Mouse (Mus musculus) hindbrain, embryonic 10.5 days (tissue): Measurements from ENCODE around the gene Top3b. TPM values are rescaled to one million over a fixed set of nuclear protein-coding genes. Genes with fewer than 3 reads are reported as not detected.
A peak's percentile ranks its signal among the peaks of the same experiment; 100 is the strongest.
"Not testable (repeated sequence)": the region's sequence is repeated elsewhere in the genome, so short reads cannot be mapped to it uniquely, and the experiment has no call there.

ENCODE experiments used
- DNase-seq: peaks from one replicate; pipeline ENCODE4 v3.0.0-alpha.2; 2017; ENCODE audit warnings: low spot score
- H3K27ac ChIP-seq: fragments of 300-500 bp; sonication (generic); 2 replicates; pipeline ENCODE4 v1.5.1; 2016; ENCODE audit warnings: mild to moderate bottlenecking, moderate library complexity
- H3K27me3 ChIP-seq: fragments of 300-500 bp; sonication (generic); 2 replicates; pipeline ENCODE4 v1.6.1; 2016; ENCODE audit warnings: mild to moderate bottlenecking; ENCODE audit not compliant: poor library complexity, insufficient read depth, severe bottlenecking
- H3K36me3 ChIP-seq: fragments of 300-500 bp; sonication (generic); 2 replicates; pipeline ENCODE4 v1.6.1; 2016; ENCODE audit warnings: mild to moderate bottlenecking, moderate library complexity
- H3K4me1 ChIP-seq: fragments of 300-500 bp; sonication (generic); replicated peaks from 2 replicates; pipeline ENCODE4 v1.6.1; 2016; ENCODE audit warnings: mild to moderate bottlenecking
- H3K4me3 ChIP-seq: fragments of 300-500 bp; sonication (generic); 2 replicates; pipeline ENCODE4 v1.5.1; 2016; ENCODE audit warnings: mild to moderate bottlenecking, moderate library complexity
- H3K9me3 ChIP-seq: fragments of 300-500 bp; sonication (generic); 2 replicates; pipeline ENCODE4 v1.6.1; 2016; ENCODE audit warnings: mild to moderate bottlenecking, moderate library complexity
- WGBS: fragments of 180-500 bp; shearing (Covaris S2); methylation state at CpG from one replicate; pipeline ENCODE4 v1.1.7; 2016; 5-methylcytosine and 5-hydroxymethylcytosine counted together
- polyA plus RNA-seq: library from polyadenylated mRNA; unstranded; fragments of >200 nt; fragmentation: Nextera tagmentation; extraction: Ambion mirVana; gene quantifications from 2 replicates; pipeline ENCODE4 v1.2.1, GENCODE M21; 2016

Top3b gene
- 70.2 and 70.8 TPM in 2 replicates for polyA plus RNA-seq

GRCm38 (mm10) chr16:16870617-16871331 is at the start of gene Top3b, which contains the start of gene Vpreb1:
Top3b (plus strand) TSS chr16:16870736.
Vpreb1 (minus strand) TSS chr16:16870843.
- no peaks in the 10 kb centered on the region for H3K27me3 ChIP-seq
- H3K4me3 ChIP-seq, result peak within 1 kb of the TSS; percentile 88
- peaks cover 14% of the 10 kb centered on the region for H3K36me3 ChIP-seq
- peak within 1 kb of the TSS; percentile 96 for H3K27ac ChIP-seq
- H3K9me3 ChIP-seq, result peaks cover 2% of the 10 kb centered on the region; the same call in 1 of the 2 replicates
- H3K4me1 ChIP-seq, result peaks cover 14% of the 10 kb centered on the region
- WGBS, result under 1% methylated on average over 49 of the region's 49 CpGs
- peak; percentile 96 for DNase-seq

- no peaks in the 10 kb centered on the region for H3K27me3 ChIP-seq
- H3K36me3 ChIP-seq, result no peaks in the 10 kb centered on the region
- H3K9me3 ChIP-seq, result no peaks in the 10 kb centered on the region
- H3K27ac ChIP-seq, result no peak overlapping the region
- 37% methylated on average over 5 of the region's 5 CpGs for WGBS
- DNase-seq, result no peak
- no peak overlapping the region for H3K4me3 ChIP-seq
- peaks cover 8% of the 10 kb centered on the region; the same call in 1 of the 2 replicates for H3K4me1 ChIP-seq
Observed at GRCm38 (mm10) chr16:16825476-16825875, 45.1 kb upstream of the Top3b start.

GRCm38 (mm10) chr16:16826223-16826622 is 44.3 kb upstream of the Top3b start:
- DNase-seq, result no peak
- Histone ChIP-seq H3K27me3 (no peaks in the 10 kb centered on the region), H3K9me3 (no peaks in the 10 kb centered on the region), H3K36me3 (no peaks in the 10 kb centered on the region), H3K27ac (no peak overlapping the region), H3K4me1 (peaks cover 8% of the 10 kb centered on the region; the same call in 1 of the 2 replicates), H3K4me3 (no peak overlapping the region)
- 83% methylated on average over 2 of the region's 2 CpGs for WGBS

GRCm38 (mm10) chr16:16828757-16829615 is 41.5 kb upstream of the Top3b start, which contains the start of gene Spag6l:
Spag6l (minus strand) TSS chr16:16829456.
- WGBS, result 7% methylated on average over 33 of the region's 33 CpGs
- Histone ChIP-seq H3K4me3 (peak within 1 kb of the TSS; percentile 67), H3K27ac (peak within 1 kb of the TSS; percentile 51)

GRCm38 (mm10) chr16:16829671-16830070 is 40.9 kb upstream of the Top3b start:
- Histone ChIP-seq H3K27ac (no peak overlapping the region), H3K9me3 (no peaks in the 10 kb centered on the region), H3K4me3 (peak overlapping the region; percentile 67), H3K4me1 (peaks cover 8% of the 10 kb centered on the region; the same call in 1 of the 2 replicates), H3K27me3 (no peaks in the 10 kb centered on the region), H3K36me3 (no peaks in the 10 kb centered on the region)
- WGBS, result 81% methylated on average over 3 of the region's 3 CpGs
- DNase-seq, result no peak

More at GRCm38 (mm10) chr16:16828757-16829615, 41.5 kb upstream of the Top3b start, which contains the start of gene Spag6l:
- Histone ChIP-seq H3K4me1 (peaks cover 8% of the 10 kb centered on the region; the same call in 1 of the 2 replicates), H3K27me3 (no peaks in the 10 kb centered on the region), H3K36me3 (no peaks in the 10 kb centered on the region), H3K9me3 (no peaks in the 10 kb centered on the region)
- DNase-seq, result peak; percentile 75

- H3K27me3 ChIP-seq, result no peaks in the 10 kb centered on the region
- no peak for DNase-seq
- H3K36me3 ChIP-seq, result no peaks in the 10 kb centered on the region
- no peak overlapping the region for H3K27ac ChIP-seq
- H3K4me3 ChIP-seq, result no peak overlapping the region
- no peaks in the 10 kb centered on the region for H3K4me1 ChIP-seq
- 0 out of 2 replicates have a peak, but pooled peaks cover 4% of the 10 kb centered on the region for H3K9me3 ChIP-seq
Observed at GRCm38 (mm10) chr16:16849196-16849595, 21.3 kb upstream of the Top3b start.

GRCm38 (mm10) chr16:16852411-16852810 is 18.1 kb upstream of the Top3b start:
- no peaks in the 10 kb centered on the region for H3K27me3 ChIP-seq
- no peaks in the 10 kb centered on the region for H3K36me3 ChIP-seq
- H3K4me1 ChIP-seq, result no peaks in the 10 kb centered on the region
- H3K9me3 ChIP-seq, result 0 out of 2 replicates have a peak, but pooled peaks cover 4% of the 10 kb centered on the region
- H3K27ac ChIP-seq, result no peak overlapping the region
- no peak overlapping the region for H3K4me3 ChIP-seq
- 86% methylated on average over 3 of the region's 3 CpGs for WGBS
- no peak for DNase-seq

- Histone ChIP-seq H3K4me1 (no peaks in the 10 kb centered on the region), H3K36me3 (no peaks in the 10 kb centered on the region), H3K27ac (no peak overlapping the region), H3K27me3 (no peaks in the 10 kb centered on the region), H3K4me3 (no peak overlapping the region), H3K9me3 (0 out of 2 replicates have a peak, but pooled peaks cover 4% of the 10 kb centered on the region)
- peak; percentile 12 for DNase-seq
- 36% methylated on average over 6 of the region's 6 CpGs for WGBS
Observed at GRCm38 (mm10) chr16:16854836-16855235, 15.7 kb upstream of the Top3b start.

GRCm38 (mm10) chr16:16855541-16855940 is 15.0 kb upstream of the Top3b start:
- WGBS, result 97% methylated on average over 1 of the region's 1 CpGs
- DNase-seq, result no peak
- Histone ChIP-seq H3K4me3 (no peak overlapping the region), H3K4me1 (no peaks in the 10 kb centered on the region), H3K9me3 (0 out of 2 replicates have a peak, but pooled peaks cover 4% of the 10 kb centered on the region), H3K36me3 (no peaks in the 10 kb centered on the region), H3K27me3 (no peaks in the 10 kb centered on the region), H3K27ac (no peak overlapping the region)

GRCm38 (mm10) chr16:16856054-16856453 is 14.5 kb upstream of the Top3b start:
- 82% methylated on average over 9 of the region's 9 CpGs for WGBS
- DNase-seq, H3K36me3 ChIP-seq, H3K9me3 ChIP-seq, H3K4me3 ChIP-seq, H3K27me3 ChIP-seq, H3K4me1 ChIP-seq, H3K27ac ChIP-seq: not testable (repeated sequence)

GRCm38 (mm10) chr16:16856731-16857476 is 13.6 kb upstream of the Top3b start:
- Histone ChIP-seq H3K27ac (no peak overlapping the region), H3K4me3 (no peak overlapping the region), H3K36me3 (no peaks in the 10 kb centered on the region), H3K9me3 (no peaks in the 10 kb centered on the region), H3K27me3 (no peaks in the 10 kb centered on the region), H3K4me1 (no peaks in the 10 kb centered on the region)
- no peak for DNase-seq
- WGBS, result 76% methylated on average over 13 of the region's 13 CpGs

GRCm38 (mm10) chr16:16862288-16862687 is 8.2 kb upstream of the Top3b start:
- no peaks in the 10 kb centered on the region for H3K4me1 ChIP-seq
- 75% methylated on average over 3 of the region's 3 CpGs for WGBS
- no peak overlapping the region for H3K4me3 ChIP-seq
- H3K9me3 ChIP-seq, result no peaks in the 10 kb centered on the region
- H3K27me3 ChIP-seq, result no peaks in the 10 kb centered on the region
- no peak overlapping the region for H3K27ac ChIP-seq
- H3K36me3 ChIP-seq, result no peaks in the 10 kb centered on the region
- DNase-seq, result no peak
